Mouse (Mus musculus) gastrocnemius, postnatal 36 days (tissue): Measurements from ENCODE around the gene Qprt. TPM values are rescaled to one million over a fixed set of nuclear protein-coding genes. Genes with fewer than 3 reads are reported as not detected.
"Not testable (repeated sequence)": the region's sequence is repeated elsewhere in the genome, so short reads cannot be mapped to it uniquely, and the experiment has no call there.

Experiments used
- DNase-seq, 2 experiments: peaks; one replicate each; pipeline ENCODE4 v3.0.0; 2022
- intact Hi-C: fragments of 180-260 bp; cut with DNase I; formaldehyde crosslinking; loops from one replicate; pipeline ENCODE4 v1.15.1; 2025
- total RNA-seq, 2 experiments: library from RNA; stranded (reverse); gene quantifications; 2 replicates each; pipeline ENCODE4 v1.2.3; 2021

Gene Qprt
- total RNA-seq, 2 experiments from 2014 or later: 0.15 to 0.76 TPM

DNA sequence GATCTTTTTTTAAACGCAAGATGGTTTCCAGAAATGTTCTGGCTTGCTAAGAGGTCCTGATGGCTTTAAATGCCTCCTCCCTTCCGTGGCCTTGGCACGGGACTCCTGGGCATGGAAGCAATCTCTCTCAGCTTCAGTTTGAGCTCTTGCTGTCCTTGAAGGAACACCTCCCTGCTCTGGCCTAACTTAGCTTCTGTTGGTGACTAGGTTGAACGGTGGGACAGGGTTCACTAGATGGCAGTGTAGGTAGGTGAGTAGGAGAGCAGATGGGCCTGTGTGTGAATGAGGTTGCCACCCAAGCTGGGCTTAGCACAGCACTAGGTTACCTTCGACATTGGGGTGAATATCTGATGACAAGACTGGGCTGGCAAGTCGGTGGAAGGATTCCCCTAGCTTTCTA, 18.1 kb downstream of the Qprt start:
- intact Hi-C loops: loop anchor here (10.0 kb wide), 1 partner anchor 89 kb away; the partner anchor contains the start of genes Mvp, Pagr1a and Pagr1b
- no peak for DNase-seq

GRCm38 (mm10) chr7:127102148-127102547, 19.9 kb downstream of the Qprt start:
- DNase-seq: no peak
- intact Hi-C loops: loop anchor here (10.0 kb wide), 1 partner anchor 87 kb away; the partner anchor contains the start of genes Mvp, Pagr1a and Pagr1b

DNA sequence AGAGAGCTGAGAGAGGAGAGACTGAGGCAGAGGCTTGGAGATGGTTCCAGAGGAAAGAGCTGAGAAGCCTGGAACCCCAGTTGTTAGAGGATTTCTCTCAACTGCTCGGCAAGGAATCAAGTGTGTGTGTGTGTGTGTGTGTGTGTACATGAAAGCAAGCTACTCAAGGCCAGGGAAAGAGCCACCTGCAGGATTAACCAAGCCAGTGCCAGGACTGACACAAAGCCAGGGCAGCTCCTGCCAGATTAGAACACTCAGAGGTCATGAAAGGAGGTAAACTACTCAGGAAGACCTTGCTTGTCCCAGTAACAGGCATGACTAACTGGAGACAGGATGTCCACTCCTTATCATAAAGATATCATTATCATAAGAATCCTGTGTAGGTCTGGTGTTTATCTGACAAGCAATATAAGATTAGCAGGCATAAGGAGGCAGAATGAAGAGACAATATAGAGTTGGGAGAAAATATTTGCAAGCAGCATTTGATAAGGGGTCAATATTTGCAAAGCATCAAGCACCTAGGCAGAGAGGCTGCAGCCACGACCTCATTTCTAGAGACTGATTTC, 20.5 kb downstream of the Qprt start:
- no peak for DNase-seq
- intact Hi-C loops: loop anchor here (10.0 kb wide), 1 partner anchor 87 kb away; the partner anchor contains the start of genes Mvp, Pagr1a and Pagr1b

GRCm38 (mm10) chr7:127099528-127099927, 22.5 kb downstream of the Qprt start:
- DNase-seq: no peak
- intact Hi-C loops: no loop called here

DNA sequence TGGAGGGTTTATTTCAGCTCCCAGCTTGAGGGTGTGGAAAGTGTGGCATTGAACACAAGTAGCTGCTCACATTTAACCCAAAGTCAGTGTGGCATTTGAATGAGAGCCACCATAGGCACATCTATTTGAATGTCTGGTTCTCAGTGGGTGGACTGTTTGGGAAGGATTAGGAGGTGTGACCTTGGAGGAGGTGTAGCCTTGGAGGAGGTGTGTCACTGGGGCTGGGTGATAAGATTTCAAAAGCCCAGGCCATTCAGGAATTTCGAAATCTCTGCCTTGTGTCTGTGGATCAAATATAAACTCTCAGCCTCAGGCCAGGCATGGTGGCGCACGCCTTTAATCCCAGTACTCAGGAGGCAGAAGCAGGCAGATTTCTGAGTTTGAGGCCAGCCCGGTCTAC, 23.1 kb downstream of the Qprt start:
- intact Hi-C loops: no loop called here
- DNase-seq: no peak

GRCm38 (mm10) chr7:127098521-127098920, 23.5 kb downstream of the Qprt start:
- no peak for DNase-seq
- intact Hi-C loops: no loop called here

- no peak for DNase-seq
- intact Hi-C loops: no loop called here
These were observed 25.6 kb downstream of the Qprt start for GRCm38 (mm10) chr7:127096456-127096855.

DNA sequence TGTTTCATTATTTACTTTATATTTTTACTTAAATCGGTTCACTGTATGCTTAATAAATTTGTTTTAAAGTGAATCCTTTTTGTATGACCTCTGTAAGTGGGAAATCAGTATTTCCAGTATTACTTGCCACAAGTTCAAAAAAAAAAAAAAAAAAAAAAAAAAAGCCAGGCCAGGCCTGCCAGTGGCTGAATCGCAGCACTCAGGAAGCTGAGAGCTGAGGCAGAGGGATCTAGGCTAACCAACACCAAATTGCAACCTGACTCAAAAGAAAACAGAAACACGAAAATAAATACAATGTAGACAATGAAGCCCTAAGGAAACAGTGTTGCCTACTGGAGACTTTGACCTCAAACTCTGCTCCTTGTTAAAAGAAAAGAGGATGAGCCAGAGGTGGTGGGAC, 28.1 kb downstream of the Qprt start:
- no peak for DNase-seq
- intact Hi-C loops: no loop called here

DNA sequence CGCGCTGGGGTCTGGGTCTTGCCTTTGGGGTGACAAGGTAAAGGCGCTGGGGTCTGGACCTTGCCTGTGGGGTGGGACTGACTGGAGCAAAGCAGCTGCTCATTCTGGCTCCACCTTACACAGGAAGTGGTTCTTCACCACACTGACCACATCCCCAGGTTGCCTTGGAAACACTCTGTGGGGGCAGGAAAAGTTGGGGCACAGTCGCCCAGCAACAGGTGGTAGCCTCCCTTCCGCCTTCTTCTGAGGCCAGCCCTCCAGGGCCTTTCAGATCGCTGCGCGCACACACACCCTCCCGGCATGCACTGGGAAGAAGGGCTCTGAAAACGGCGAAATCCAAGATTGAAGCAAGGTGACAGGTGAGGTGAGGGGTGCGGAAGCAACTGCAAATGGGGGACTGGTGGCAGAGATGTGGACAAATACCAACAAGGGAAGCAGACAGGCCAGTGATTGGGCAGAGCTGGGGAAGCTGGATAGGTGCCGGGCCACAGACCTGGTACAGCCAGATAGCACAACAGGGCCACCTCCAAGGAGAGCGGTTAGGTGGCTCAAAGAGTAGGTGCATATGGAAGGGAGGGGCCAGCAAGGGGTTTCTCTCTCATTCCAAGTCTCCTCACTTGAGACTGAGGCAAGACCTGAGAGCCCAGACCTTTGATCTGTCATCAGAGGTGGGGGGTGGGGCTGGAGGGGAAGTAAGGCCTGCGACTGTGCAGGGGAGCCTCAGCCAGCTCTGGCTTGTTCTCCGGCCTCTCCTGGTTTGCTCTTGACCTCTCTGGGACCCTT, 30.7 kb downstream of the Qprt start, which contains the start of gene AI467606:
Gene AI467606, plus strand, starts transcription at position 246 of the 783 bp plus-strand sequence.
- intact Hi-C loops: no loop called here
- peak; percentile 23 to 34 for DNase-seq

GRCm38 (mm10) chr7:127090154-127091113, 31.6 kb downstream of the Qprt start:
- intact Hi-C loops: no loop called here
- DNase-seq: no peak

GRCm38 (mm10) chr7:127088901-127089845, 32.9 kb downstream of the Qprt start:
- intact Hi-C loops: loop anchor here (2.0 kb wide), 1 partner anchor 676 kb away; no protein-coding TSS in a partner anchor
- DNase-seq: no peak

DNA sequence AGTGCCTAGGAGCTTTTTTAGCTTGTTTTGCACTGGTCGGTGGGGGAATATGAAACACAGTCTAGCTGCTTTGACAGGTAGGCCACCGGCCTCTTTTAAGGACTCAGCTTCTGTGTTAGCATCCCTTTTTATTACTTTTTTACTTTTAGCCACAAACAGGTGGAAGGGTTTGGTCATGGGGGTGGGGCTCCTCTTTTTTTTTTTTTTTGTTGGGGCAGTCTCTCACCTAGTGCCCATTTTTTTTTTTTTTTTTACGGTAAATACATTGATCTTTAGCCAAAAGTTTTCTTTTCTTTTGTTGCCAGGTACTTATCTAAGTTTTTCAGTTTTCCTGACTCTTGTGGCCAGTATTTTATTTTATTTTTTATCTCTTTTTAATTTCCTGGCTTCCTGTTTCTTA, 33.9 kb downstream of the Qprt start:
- no peak for DNase-seq
- intact Hi-C loops: loop anchor here (2.0 kb wide), 1 partner anchor 675 kb away; no protein-coding TSS in a partner anchor

- intact Hi-C loops: loop anchor here (2.0 kb wide), 1 partner anchor 675 kb away; no protein-coding TSS in a partner anchor
- not testable (repeated sequence) for DNase-seq
These were observed 34.6 kb downstream of the Qprt start, which contains the start of gene Zg16 for GRCm38 (mm10) chr7:127087278-127088010. Gene Zg16 (minus strand): TSS chr7:127087328.

DNA sequence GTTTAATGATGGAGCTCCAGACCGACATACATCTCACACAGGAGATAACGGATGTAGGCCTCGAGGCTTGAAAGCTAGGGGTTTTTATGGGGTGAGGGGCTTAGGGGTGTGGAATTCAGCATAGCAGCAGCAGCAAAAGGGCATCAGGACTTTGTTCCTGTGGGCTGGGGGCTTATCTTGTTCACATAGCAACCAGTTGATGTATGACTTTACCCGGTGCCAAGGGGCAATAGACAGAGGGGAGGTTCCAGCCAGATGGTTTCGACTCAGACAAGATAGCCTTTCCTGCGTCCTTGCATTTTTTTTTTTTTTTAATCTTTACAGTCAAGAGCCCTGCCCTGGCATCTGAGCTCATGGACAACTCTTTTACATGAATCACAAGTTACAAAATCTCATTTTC, 36.3 kb downstream of the Qprt start:
- intact Hi-C loops, DNase-seq: not testable (repeated sequence)

DNA sequence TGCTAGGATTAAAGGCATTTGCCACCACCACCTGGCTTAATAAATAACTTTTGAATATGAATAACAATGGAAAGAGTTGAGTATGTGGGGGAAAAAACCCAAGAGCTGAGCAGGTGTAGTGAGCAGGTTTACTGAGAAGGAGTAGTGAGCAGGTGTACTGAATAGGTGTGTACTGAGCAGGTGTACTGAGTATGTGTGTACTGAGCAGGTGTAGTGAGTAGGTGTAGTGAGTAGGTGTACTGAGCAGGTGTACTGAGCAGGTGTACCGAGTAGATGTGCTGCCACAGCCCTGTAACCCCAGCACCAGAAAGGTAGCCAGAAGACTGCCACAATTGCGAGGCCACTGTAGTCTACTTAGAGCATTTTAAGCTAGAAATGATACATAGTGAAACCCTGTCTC, 37.2 kb downstream of the Qprt start:
- DNase-seq: no peak
- intact Hi-C loops: no loop called here

- DNase-seq: no peak
- intact Hi-C loops: no loop called here
These were observed 38.3 kb downstream of the Qprt start for GRCm38 (mm10) chr7:127083689-127084088.

DNA sequence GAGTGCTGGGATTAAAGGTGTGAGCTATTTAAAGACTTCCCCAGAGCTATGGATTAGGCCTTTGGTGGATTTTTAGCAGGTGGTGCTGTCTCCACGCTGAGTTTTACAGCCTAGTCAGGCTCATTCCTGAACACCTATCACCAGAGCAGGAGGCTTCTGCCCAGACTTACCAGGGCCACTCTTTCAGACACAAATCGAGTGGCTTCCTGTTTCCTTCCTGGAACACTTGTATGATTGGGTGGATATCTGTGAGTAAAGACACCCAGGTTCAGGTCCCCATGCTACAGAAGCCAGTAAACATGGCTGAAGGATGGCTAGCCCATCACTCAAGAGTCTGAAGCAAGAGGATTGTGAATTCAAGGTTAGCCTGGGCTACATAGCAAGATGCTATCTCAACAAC, 39.0 kb downstream of the Qprt start:
- no peak for DNase-seq
- intact Hi-C loops: no loop called here

DNA sequence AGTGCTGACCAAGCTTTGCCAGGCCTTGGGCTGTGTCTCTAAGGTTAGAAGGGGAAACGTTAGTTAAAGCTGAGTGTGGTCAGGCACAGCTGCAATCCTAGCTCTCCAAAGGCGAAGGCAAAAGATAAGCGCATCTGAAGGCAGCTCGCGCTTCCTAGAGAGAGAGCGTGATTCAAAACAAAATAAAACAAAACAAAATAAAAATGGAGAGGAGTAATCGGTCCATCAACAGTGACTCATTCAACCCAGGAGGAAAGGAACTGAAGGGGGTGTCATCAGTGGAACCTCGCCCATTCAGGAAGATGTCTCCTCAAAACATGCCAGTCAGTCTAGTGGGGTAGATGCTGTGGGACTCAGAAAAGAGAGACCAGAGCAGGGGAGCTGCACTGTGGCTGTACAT, 39.8 kb downstream of the Qprt start:
- DNase-seq: no peak
- intact Hi-C loops: no loop called here

DNA sequence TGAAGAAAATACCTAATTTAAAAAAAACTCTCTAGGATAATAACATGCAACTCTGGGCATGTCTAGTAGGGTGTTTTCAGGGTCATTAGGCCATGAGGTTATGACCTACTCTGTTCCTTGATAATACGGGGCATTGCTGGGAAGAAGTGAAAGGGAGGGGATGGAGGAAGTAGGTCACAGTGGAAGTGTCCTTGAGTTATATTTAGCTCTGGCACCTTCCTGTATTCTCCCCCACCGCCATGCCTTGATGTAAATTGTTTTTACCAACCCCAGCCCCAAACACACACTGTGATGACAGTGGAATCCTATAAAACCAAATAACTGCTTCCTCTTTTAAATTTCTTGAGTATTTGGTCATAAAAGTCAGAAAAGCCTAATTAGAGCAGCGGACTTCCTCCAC, 42.0 kb downstream of the Qprt start:
- intact Hi-C loops: no loop called here
- no peak for DNase-seq
